Mouse (Mus musculus) midbrain, postnatal 0 days (tissue): ENCODE data around the gene Hoxa6. TPM values are rescaled to one million over a fixed set of nuclear protein-coding genes. Genes with fewer than 3 reads are reported as not detected.

Source experiments
- ATAC-seq: fragments of 200-750 bp; cut with Nextera tagmentation; 2 replicates; pipeline ENCODE4 v1.8.0; 2017; ENCODE audit warnings: moderate number of reproducible peaks, mild to moderate bottlenecking, moderate TSS enrichment, moderate library complexity; ENCODE audit not compliant: low FRiP score
- DNase-seq: peaks from one replicate; pipeline ENCODE4 v3.0.0-alpha.2; 2015; ENCODE audit warnings: low spot score
- H3K27ac ChIP-seq: fragments of 300-500 bp; sonication (generic); 2 replicates; pipeline ENCODE4 v1.5.1; 2014; ENCODE audit warnings: low read depth, mild to moderate bottlenecking, low read length, mixed read lengths
- H3K27me3 ChIP-seq: fragments of 300-500 bp; sonication (generic); 2 replicates; pipeline ENCODE4 v1.6.1; 2014; ENCODE audit warnings: low read length, control low read depth, mixed read lengths; ENCODE audit not compliant: insufficient read depth
- H3K36me3 ChIP-seq: fragments of 300-500 bp; sonication (generic); 2 replicates; pipeline ENCODE4 v1.6.1; 2014; ENCODE audit warnings: low read length, control low read depth, mixed read lengths; ENCODE audit not compliant: insufficient read depth
- H3K4me1 ChIP-seq: fragments of 300-500 bp; sonication (generic); 2 replicates; pipeline ENCODE4 v1.6.1; 2014; ENCODE audit warnings: mild to moderate bottlenecking, control low read depth, antibody characterized with exemption, low read length, mixed read lengths; ENCODE audit not compliant: insufficient read depth
- H3K4me2 ChIP-seq: fragments of 300-500 bp; sonication (generic); 2 replicates; pipeline ENCODE4 v1.6.1; 2014; ENCODE audit warnings: low read depth, mild to moderate bottlenecking, low read length, mixed read lengths; ENCODE audit not compliant: poor library complexity, severe bottlenecking
- H3K4me3 ChIP-seq: fragments of 300-500 bp; sonication (generic); 2 replicates; pipeline ENCODE4 v1.5.1; 2014; ENCODE audit warnings: low read depth, mild to moderate bottlenecking, low read length, moderate library complexity
- H3K9ac ChIP-seq: fragments of 300-500 bp; sonication (generic); replicated peaks from 2 replicates; pipeline ENCODE4 v1.6.1; 2014; ENCODE audit warnings: mild to moderate bottlenecking, low read length, moderate library complexity, mixed read lengths; ENCODE audit not compliant: poor library complexity, severe bottlenecking
- H3K9me3 ChIP-seq: fragments of 300-500 bp; sonication (generic); 2 replicates; pipeline ENCODE4 v1.6.1; 2016; ENCODE audit warnings: low read length, control low read depth
- CTCF ChIP-seq: IDR thresholded peaks from 2 replicates; pipeline ENCODE4 v1.5.1; 2016; ENCODE audit warnings: antibody characterized with exemption, mild to moderate bottlenecking
- WGBS: fragments of 180-500 bp; shearing (Covaris S2); extraction: QIAGEN DNeasy Blood & Tissue Kit; methylation state at CpG from one replicate; pipeline ENCODE4 v1.1.7; 2014; 5-methylcytosine and 5-hydroxymethylcytosine counted together
- polyA plus RNA-seq: library from polyadenylated mRNA; unstranded; fragments of >200 nt; fragmentation: Nextera tagmentation; extraction: Ambion mirVana; gene quantifications from 2 replicates; pipeline ENCODE4 v1.2.1, GENCODE M21; 2015
- total RNA-seq: library from RNA; depleted of rRNA; stranded (reverse); fragments of >200 nt; gene quantifications from 2 replicates; pipeline ENCODE4 v1.2.3, GENCODE M21; 2014

Hoxa6 gene
- total and polyA plus RNA-seq, 2 experiments from 2014 or later, result not detected

- Histone ChIP-seq H3K27me3 (peaks cover 97% of the 10 kb centered on the region), H3K9me3 (no peaks in the 10 kb centered on the region), H3K4me1 (no peaks in the 10 kb centered on the region), H3K36me3 (no peaks in the 10 kb centered on the region), H3K4me3 (no peak overlapping the region), H3K9ac (no peak overlapping the region), H3K27ac (no peak overlapping the region), H3K4me2 (no peak overlapping the region)
- WGBS, result 5% methylated on average over 23 of the region's 23 CpGs
- no peak for DNase-seq
- TF ChIP-seq CTCF, result no peak
- no peak for ATAC-seq
Observed at GRCm38 (mm10) chr6:52217895-52218642, 9.5 kb upstream of the Hoxa6 start.

DNA sequence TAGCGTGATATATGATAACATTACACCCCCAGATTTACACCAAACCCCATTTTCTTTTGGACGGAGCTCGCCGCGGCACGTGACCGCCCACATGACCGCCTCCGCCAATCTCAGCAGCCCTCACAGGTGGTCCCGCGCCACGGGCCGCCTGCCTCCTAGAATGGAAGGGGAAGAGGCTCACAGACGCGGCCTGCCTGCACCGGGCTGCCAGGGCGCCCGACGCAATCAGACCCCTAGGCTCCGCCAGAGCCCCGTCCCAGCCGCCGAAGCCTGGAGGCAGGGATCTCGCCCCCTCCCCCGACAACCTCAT, 8.9 kb upstream of the Hoxa6 start:
- Histone ChIP-seq H3K4me3 (0 out of 2 replicates have a peak overlapping the region, but pooled peaks have one; percentile 2), H3K4me1 (no peaks in the 10 kb centered on the region), H3K9me3 (no peaks in the 10 kb centered on the region), H3K4me2 (no peak overlapping the region), H3K27me3 (peaks cover 98% of the 10 kb centered on the region), H3K36me3 (no peaks in the 10 kb centered on the region), H3K27ac (no peak overlapping the region), H3K9ac (no peak overlapping the region)
- TF ChIP-seq CTCF, result no peak
- 1% methylated on average over 25 of the region's 25 CpGs for WGBS
- DNase-seq (no peak), ATAC-seq (no peak)

GRCm38 (mm10) chr6:52216691-52217458, 8.4 kb upstream of the Hoxa6 start:
- ATAC-seq, result no peak
- Histone ChIP-seq H3K4me2 (no peak overlapping the region), H3K4me3 (0 out of 2 replicates have a peak overlapping the region, but pooled peaks have one; percentile 2), H3K4me1 (no peaks in the 10 kb centered on the region), H3K9ac (no peak overlapping the region), H3K36me3 (no peaks in the 10 kb centered on the region), H3K27me3 (peaks cover 96% of the 10 kb centered on the region), H3K9me3 (no peaks in the 10 kb centered on the region), H3K27ac (no peak overlapping the region)
- WGBS, result 3% methylated on average over 59 of the region's 60 CpGs
- TF ChIP-seq CTCF, result no peak
- DNase-seq, result no peak

GRCm38 (mm10) chr6:52215771-52216535, 7.4 kb upstream of the Hoxa6 start:
- Histone ChIP-seq H3K9ac (no peak overlapping the region), H3K36me3 (no peaks in the 10 kb centered on the region), H3K4me3 (no peak overlapping the region), H3K4me2 (no peak overlapping the region), H3K27me3 (peaks cover 99% of the 10 kb centered on the region), H3K27ac (no peak overlapping the region), H3K4me1 (no peaks in the 10 kb centered on the region), H3K9me3 (no peaks in the 10 kb centered on the region)
- DNase-seq, result no peak
- ATAC-seq, result no peak
- no peak for TF ChIP-seq CTCF
- WGBS, result 3% methylated on average over 30 of the region's 30 CpGs

GRCm38 (mm10) chr6:52215070-52215469, 6.5 kb upstream of the Hoxa6 start:
- Histone ChIP-seq H3K4me2 (no peak overlapping the region), H3K4me3 (no peak overlapping the region), H3K36me3 (no peaks in the 10 kb centered on the region), H3K27ac (no peak overlapping the region), H3K4me1 (no peaks in the 10 kb centered on the region), H3K27me3 (peaks cover 97% of the 10 kb centered on the region), H3K9ac (no peak overlapping the region), H3K9me3 (no peaks in the 10 kb centered on the region)
- no peak for TF ChIP-seq CTCF
- WGBS, result 4% methylated on average over 3 of the region's 3 CpGs
- ATAC-seq (no peak), DNase-seq (no peak)
